Mouse (Mus musculus): ENCODE data around the gene Cubn. TPM values are rescaled to one million over a fixed set of nuclear protein-coding genes. Genes with fewer than 3 reads are reported as not detected.

The Cubn gene
- total RNA-seq, 2 experiments from 2014 or later: not detected

DNA sequence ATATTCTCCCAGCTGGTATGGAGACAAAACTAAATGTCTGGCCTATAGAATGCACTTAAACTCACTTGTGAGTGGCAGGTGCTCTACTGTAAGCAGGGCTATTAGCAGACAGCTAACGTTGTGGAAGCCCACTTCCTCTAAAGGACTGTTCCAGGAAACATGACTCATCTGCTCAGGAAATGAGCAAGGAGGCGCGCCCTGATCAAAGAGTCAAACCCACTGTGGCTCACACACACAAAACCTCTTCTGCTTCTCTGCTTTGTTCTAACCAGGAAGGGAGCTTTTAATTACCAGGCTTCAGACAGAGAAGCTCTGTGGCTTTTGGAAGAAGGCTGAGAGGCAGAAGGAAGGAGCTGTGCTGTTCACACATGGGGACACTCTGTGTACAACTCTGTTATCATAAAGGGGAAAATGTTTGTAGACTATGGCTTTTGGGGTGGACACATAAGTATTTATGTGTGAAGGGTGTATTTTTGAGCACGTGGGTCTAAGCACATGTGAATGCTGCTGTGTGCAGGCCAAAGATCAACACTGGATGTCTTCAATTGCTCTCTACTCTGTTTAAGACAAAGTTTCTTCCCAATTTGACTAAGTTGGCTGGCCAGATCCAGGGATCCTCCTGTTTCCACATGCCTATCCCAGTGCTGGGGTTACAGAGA, 78.0 kb downstream of the Cubn start:
- peak; percentile 55 for ATAC-seq (replicated peaks; ENCODE audit: low FRiP score, low TSS enrichment, poor library complexity, severe bottlenecking)

- peak; percentile 78 for ATAC-seq (replicated peaks; ENCODE audit: low FRiP score, low TSS enrichment, poor library complexity, severe bottlenecking)
Observed at GRCm38 (mm10) chr2:13410660-13411059, 81.0 kb downstream of the Cubn start.

- ATAC-seq (replicated peaks; ENCODE audit: low FRiP score, low TSS enrichment, poor library complexity, severe bottlenecking): 0 out of 2 replicates have a peak, but pooled peaks have one; percentile 9
Observed at GRCm38 (mm10) chr2:13409767-13410519, 81.7 kb downstream of the Cubn start.

DNA sequence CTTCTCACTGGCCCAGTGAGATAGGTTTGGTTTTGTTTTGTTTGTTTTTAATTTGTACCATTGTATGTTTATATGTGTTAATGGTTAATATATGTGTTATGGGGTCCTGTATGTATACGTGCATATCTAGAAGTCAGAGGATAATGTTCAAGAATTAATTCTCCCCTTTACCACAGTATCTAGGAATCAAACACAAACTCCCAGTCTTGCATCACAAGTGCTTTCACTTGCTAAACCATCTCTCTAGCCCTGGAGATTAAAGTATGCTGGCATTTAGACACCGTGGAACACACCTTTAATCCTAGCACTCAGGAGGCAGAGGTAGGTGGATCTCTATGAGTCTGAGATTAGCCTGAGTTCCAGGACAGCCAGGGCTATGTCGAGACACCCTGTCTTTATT, 83.3 kb downstream of the Cubn start:
- ATAC-seq (replicated peaks; ENCODE audit: low FRiP score, low TSS enrichment, poor library complexity, severe bottlenecking): no peak

GRCm38 (mm10) chr2:13407698-13408097, 83.9 kb downstream of the Cubn start:
- ATAC-seq (replicated peaks; ENCODE audit: low FRiP score, low TSS enrichment, poor library complexity, severe bottlenecking): no peak

DNA sequence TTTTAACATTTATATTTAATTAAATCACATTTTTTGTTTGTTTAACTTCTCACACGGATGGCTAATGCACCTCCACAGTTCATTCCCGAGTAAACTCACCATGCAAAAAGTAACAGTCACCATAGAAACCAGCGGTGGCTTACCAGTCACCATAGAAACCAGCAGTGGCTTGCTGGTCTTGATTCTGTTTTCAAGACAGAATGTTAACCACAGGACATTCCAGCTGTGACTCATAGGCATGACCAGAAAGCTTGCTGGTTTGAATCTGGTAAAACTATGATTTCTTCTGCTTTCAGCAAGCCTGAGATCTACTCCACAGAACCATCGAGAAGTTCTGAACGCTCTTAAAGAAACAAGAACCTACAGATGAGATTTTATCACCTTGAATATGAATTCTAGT, 84.3 kb downstream of the Cubn start:
- ATAC-seq (replicated peaks; ENCODE audit: low FRiP score, low TSS enrichment, poor library complexity, severe bottlenecking): no peak

- ATAC-seq (replicated peaks; ENCODE audit: low FRiP score, low TSS enrichment, poor library complexity, severe bottlenecking): no peak
Observed at GRCm38 (mm10) chr2:13404986-13405678, 86.5 kb downstream of the Cubn start.

GRCm38 (mm10) chr2:13400831-13401230, 90.8 kb downstream of the Cubn start:
- no peak for ATAC-seq (replicated peaks; ENCODE audit: low FRiP score, low TSS enrichment, poor library complexity, severe bottlenecking)

DNA sequence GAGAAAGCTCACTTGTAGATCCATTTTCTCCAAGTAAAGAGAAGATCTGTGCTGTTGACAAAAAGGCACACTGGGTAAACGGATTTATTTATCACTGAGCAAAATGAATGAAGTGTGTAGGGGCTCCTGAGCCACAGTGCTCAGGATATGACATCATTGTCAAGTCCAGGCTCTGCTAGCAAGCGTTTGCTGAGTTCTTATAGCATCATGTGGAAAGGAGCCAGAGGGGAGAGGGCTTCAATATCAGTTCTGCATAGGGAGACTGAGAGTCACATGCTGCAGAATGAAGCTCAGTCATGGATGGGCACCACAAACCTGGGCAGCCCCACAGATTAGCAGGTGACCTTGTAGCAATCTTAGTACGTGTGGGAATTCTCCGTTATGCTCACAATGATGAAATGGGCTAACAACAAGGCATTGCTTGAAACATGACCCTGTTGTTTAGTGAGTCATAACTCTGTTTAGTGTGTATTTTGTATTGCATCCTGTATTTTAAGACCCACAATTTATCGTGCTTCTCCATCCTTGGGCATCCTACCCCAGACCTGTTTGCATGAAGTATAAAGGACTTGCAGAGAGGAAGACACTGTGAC, 92.0 kb downstream of the Cubn start:
- no peak for ATAC-seq (replicated peaks; ENCODE audit: low FRiP score, low TSS enrichment, poor library complexity, severe bottlenecking)

DNA sequence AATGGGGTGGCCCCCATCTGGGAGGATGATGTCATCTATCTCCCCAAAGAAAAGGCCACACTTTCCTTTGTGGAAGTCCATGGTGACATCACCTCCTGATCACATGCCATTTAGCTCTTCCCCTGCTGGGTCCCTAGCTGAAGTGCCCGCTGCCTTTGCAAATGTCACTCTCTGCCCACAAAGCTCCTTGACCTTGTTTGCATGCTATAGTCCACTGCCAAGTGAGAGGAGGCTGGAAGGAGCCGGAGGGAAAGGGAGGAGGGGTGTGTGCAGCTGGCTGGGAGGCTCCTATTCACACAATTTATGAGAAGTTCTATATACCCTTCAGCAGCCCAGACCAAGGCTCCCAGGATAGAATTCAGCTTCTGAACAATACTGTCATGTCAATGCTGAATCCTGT, 92.7 kb downstream of the Cubn start:
- no peak for ATAC-seq (replicated peaks; ENCODE audit: low FRiP score, low TSS enrichment, poor library complexity, severe bottlenecking)

DNA sequence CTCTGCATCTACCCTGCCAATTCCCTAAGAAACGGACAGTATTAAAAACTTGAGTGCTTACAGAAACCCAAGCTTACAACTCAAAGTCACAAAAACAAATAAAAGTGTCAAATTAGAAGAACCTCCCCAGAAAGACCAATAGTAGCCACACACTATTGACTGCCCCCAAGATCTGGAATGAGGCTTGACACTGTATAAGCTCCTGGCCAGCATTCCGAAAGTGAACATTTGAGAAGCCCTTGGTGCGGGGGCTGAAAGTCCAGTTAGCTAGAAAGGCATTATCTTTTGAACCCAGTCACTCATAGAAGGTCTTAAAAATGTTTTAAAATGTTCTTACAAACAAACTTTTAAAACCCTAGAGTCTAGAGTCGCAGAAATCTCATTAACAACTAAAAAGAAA, 93.1 kb downstream of the Cubn start:
- no peak for ATAC-seq (replicated peaks; ENCODE audit: low FRiP score, low TSS enrichment, poor library complexity, severe bottlenecking)

DNA sequence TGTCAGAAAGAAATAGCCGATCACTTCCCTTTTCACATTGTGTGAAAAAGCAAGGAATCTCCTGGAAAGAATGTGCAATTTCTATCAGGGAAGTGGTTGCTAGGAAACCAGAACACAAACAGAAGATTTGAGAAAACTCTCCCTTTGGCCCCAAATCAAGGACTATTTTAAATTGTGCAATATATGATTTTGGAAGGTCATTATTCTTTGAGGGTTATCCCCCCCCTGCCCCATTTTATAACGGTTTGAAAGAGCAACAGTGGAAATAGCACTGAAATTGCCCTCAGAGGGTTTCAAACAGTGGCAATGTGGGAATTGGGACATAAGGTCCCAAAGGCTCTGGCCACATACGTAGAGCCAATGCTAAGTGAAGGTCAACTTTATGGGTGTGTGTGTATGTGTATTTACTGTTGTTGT, 95.5 kb downstream of the Cubn start:
- no peak for ATAC-seq (replicated peaks; ENCODE audit: low FRiP score, low TSS enrichment, poor library complexity, severe bottlenecking)

DNA sequence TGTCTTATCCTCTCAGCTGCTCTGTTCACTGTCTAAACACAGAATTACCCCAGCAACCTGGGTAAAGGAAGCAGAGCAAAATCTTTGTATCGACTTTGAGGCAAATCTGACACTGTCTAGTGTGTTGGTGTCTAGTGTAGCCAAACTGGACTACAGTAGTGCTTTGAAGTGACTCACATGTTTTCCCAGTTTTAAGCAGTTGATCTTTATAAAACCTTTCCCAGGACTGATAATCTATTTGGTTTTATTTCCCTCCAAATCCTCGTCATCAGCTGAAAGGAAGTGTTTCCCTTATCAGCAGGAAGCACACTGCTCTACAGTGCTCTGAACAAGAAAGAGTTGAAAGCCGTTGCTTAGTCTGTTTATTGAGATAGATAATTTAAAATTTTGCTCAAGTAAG, 100.6 kb downstream of the Cubn start:
- ATAC-seq (replicated peaks; ENCODE audit: low FRiP score, low TSS enrichment, poor library complexity, severe bottlenecking): peak; percentile 79

- ATAC-seq (replicated peaks; ENCODE audit: low FRiP score, low TSS enrichment, poor library complexity, severe bottlenecking): no peak
Observed at GRCm38 (mm10) chr2:13386631-13387030, 105.0 kb downstream of the Cubn start.

DNA sequence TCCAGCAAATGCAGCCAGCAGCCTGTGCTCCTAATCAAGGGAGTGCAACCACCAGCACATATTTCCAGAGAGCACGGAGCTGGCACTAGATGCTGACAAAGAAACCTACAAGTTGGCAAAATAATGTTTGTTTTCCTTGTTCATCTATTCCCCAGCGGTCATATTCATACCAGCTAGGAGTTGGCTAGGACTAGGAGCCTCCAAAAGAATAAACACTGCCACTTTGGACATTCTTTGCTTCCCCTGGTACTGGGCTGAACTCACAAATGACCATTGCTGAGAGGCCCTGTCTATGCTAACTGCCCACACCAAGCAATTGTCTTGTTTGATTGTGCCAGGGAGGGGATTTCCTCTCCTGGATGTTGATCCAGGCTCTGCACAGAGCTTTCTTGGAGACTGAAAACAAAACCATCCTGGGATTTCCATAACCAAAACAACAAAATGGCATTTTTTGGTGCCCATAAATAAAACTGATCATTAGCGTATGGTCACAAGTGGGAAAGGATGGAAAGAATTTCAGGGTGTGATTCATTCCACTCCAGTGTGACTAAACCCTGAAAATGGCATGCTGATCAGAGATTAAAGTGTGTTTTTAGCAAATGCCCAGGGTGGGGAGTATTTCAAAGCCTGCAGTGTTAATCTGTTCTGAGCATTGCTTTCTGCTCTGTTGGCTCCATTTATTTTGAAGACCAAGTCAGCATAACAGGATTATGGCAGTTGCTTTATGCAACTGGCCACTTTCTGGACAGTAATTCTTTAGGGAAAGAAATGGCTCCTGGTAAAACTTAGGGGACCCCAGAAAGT, 105.9 kb downstream of the Cubn start:
- 0 out of 2 replicates have a peak, but pooled peaks have one; percentile 45 for ATAC-seq (replicated peaks; ENCODE audit: low FRiP score, low TSS enrichment, poor library complexity, severe bottlenecking)

- peak; percentile 96 for ATAC-seq (replicated peaks; ENCODE audit: low FRiP score, low TSS enrichment, poor library complexity, severe bottlenecking)
Observed at GRCm38 (mm10) chr2:13384775-13385541, 106.7 kb downstream of the Cubn start.

GRCm38 (mm10) chr2:13376166-13376565, 115.4 kb downstream of the Cubn start:
- no peak for ATAC-seq (replicated peaks; ENCODE audit: low FRiP score, low TSS enrichment, poor library complexity, severe bottlenecking)

- no peak for ATAC-seq (replicated peaks; ENCODE audit: low FRiP score, low TSS enrichment, poor library complexity, severe bottlenecking)
Observed at GRCm38 (mm10) chr2:13373291-13373690, 118.3 kb downstream of the Cubn start.

- no peak for ATAC-seq (replicated peaks; ENCODE audit: low FRiP score, low TSS enrichment, poor library complexity, severe bottlenecking)
Observed at GRCm38 (mm10) chr2:13372825-13373224, 118.8 kb downstream of the Cubn start.

Data from megakaryocyte-erythroid progenitor cell, adult 5-6 weeks (primary cell).